Mouse (Mus musculus) CH12.LX (cell line): ENCODE measurements at regions not wholly inside any gene's neighbourhood (a gene's known extent, or its start where the extent isn't known, plus 50 kb on each side); places are given as distances from the start of the nearest gene placed in this dataset.

Experiments
- DNase-seq: peaks from one replicate; pipeline ENCODE4 v3.0.0-alpha.2; 2013; ENCODE audit errors: extremely low read depth
- H3K27ac ChIP-seq: 2 replicates; pipeline ENCODE4 v1.5.1; 2012; ENCODE audit warnings: low read depth, mild to moderate bottlenecking, control low read depth, moderate library complexity; ENCODE audit not compliant: insufficient read depth
- H3K27me3 ChIP-seq: replicated peaks from 2 replicates; pipeline ENCODE3; 2012; ENCODE audit warnings: inconsistent platforms
- H3K36me3 ChIP-seq, 2 experiments: replicated peaks in 1 of 2; 2 replicates each; pipeline versions ENCODE3 to v1.6.1; 2012; ENCODE audit warnings: inconsistent platforms in 1 of 2, low read length in 1 of 2, mild to moderate bottlenecking in 1 of 2, mixed read lengths in 1 of 2, moderate library complexity in 1 of 2; ENCODE audit not compliant: control insufficient read depth in 1 of 2, insufficient read depth in 1 of 2
- H3K4me1 ChIP-seq, 2 experiments: 2 replicates each; pipeline ENCODE4 v1.6.1; 2012; ENCODE audit warnings: inconsistent platforms in 1 of 2, moderate library complexity in 1 of 2; ENCODE audit not compliant: insufficient read depth in 2 of 2, control insufficient read depth in 1 of 2
- H3K4me2 ChIP-seq: 2 replicates; pipeline ENCODE4 v1.6.1; 2012; ENCODE audit warnings: low read depth, mild to moderate bottlenecking, control low read depth; ENCODE audit not compliant: poor library complexity, insufficient read depth, severe bottlenecking
- H3K4me3 ChIP-seq, 3 experiments: fragments of 150-350 bp in 1 of 3; sonication (generic) in 1 of 3; replicated peaks in 1 of 3; 2 replicates each; pipeline versions ENCODE3 to v1.5.1; 2011 to 2012; ENCODE audit warnings: low read depth in 2 of 3, low read length in 2 of 3, mild to moderate bottlenecking in 2 of 3, moderate library complexity in 2 of 3, control low read depth in 1 of 3, improper control_type of control experiment in 1 of 3, inconsistent platforms in 1 of 3, mixed read lengths in 1 of 3; ENCODE audit not compliant: poor library complexity in 1 of 3
- H3K79me2 ChIP-seq: replicated peaks from 2 replicates; pipeline ENCODE4 v1.6.1; 2012; ENCODE audit warnings: mild to moderate bottlenecking, moderate library complexity; ENCODE audit not compliant: control insufficient read depth, poor library complexity, insufficient read depth, severe bottlenecking; ENCODE audit errors: extremely low read depth
- H3K9ac ChIP-seq: 2 replicates; pipeline ENCODE4 v1.6.1; 2012; ENCODE audit warnings: low read depth, mild to moderate bottlenecking, control low read depth, moderate library complexity; ENCODE audit not compliant: insufficient read depth
- H3K9me3 ChIP-seq: replicated peaks from 2 replicates; pipeline ENCODE3; 2012; ENCODE audit warnings: low read length, inconsistent platforms, mixed read lengths
- BHLHE40 ChIP-seq: IDR thresholded peaks from 2 replicates; pipeline ENCODE4 v1.6.1; 2011; ENCODE audit warnings: mild to moderate bottlenecking, low read depth, low read length, improper control_type of control experiment
- CHD1 ChIP-seq: IDR thresholded peaks from 2 replicates; pipeline ENCODE4 v1.6.1; 2012; ENCODE audit warnings: low read depth, low read length, improper control_type of control experiment, inconsistent platforms
- CHD2 ChIP-seq: IDR thresholded peaks from 2 replicates; pipeline ENCODE4 v1.6.1; 2011; ENCODE audit warnings: low read length, improper control_type of control experiment
- CTCF ChIP-seq, 2 experiments: IDR thresholded peaks in 1 of 2; conservative IDR thresholded peaks in 1 of 2; 2 replicates each; pipeline ENCODE4 v1.5.1; 2011 to 2012; ENCODE audit warnings: low read depth in 2 of 2, low read length in 2 of 2, improper control_type of control experiment in 1 of 2, inconsistent platforms in 1 of 2, mild to moderate bottlenecking in 1 of 2, moderate library complexity in 1 of 2
- E2F4 ChIP-seq: IDR thresholded peaks from 2 replicates; pipeline ENCODE4 v1.6.1; 2011; ENCODE audit warnings: low read depth, low read length, improper control_type of control experiment; ENCODE audit not compliant: insufficient replicate concordance
- EP300 ChIP-seq: IDR thresholded peaks from 2 replicates; pipeline ENCODE4 v1.6.1; 2011; ENCODE audit warnings: low read length, improper control_type of control experiment
- ETS1 ChIP-seq: conservative IDR thresholded peaks from 2 replicates; pipeline ENCODE4 v1.6.1; 2012; ENCODE audit warnings: low read depth, mild to moderate bottlenecking, inconsistent platforms, low read length, improper control_type of control experiment, moderate library complexity
- GABPA ChIP-seq: IDR thresholded peaks from 2 replicates; pipeline ENCODE4 v1.6.1; 2012; ENCODE audit warnings: low read depth, low read length, improper control_type of control experiment, inconsistent platforms; ENCODE audit not compliant: insufficient replicate concordance
- HCFC1 ChIP-seq: IDR thresholded peaks from 2 replicates; pipeline ENCODE4 v1.6.1; 2012; ENCODE audit warnings: low read depth, mild to moderate bottlenecking, inconsistent platforms, low read length, improper control_type of control experiment
- IRF4 ChIP-seq: IDR thresholded peaks from 2 replicates; pipeline ENCODE4 v1.6.1; 2014; ENCODE audit warnings: low read depth, mild to moderate bottlenecking, inconsistent platforms, low read length, improper control_type of control experiment
- JUN ChIP-seq: IDR thresholded peaks from 2 replicates; pipeline ENCODE4 v1.6.1; 2011; ENCODE audit warnings: low read depth, mild to moderate bottlenecking, low read length, improper control_type of control experiment, moderate library complexity; ENCODE audit not compliant: insufficient read depth
- MAFK ChIP-seq: IDR thresholded peaks from 2 replicates; pipeline ENCODE4 v1.6.1; 2011; ENCODE audit warnings: low read length, improper control_type of control experiment; ENCODE audit not compliant: insufficient replicate concordance
- MAX ChIP-seq: IDR thresholded peaks from 2 replicates; pipeline ENCODE4 v1.6.1; 2011; ENCODE audit warnings: low read length, improper control_type of control experiment
- MAZ ChIP-seq: IDR thresholded peaks from 2 replicates; pipeline ENCODE4 v1.6.1; 2012; ENCODE audit warnings: low read depth, mild to moderate bottlenecking, inconsistent platforms, low read length, improper control_type of control experiment, moderate library complexity
- MEF2A ChIP-seq: IDR thresholded peaks from 2 replicates; pipeline ENCODE4 v1.6.1; 2014; ENCODE audit warnings: low read depth, mild to moderate bottlenecking, inconsistent platforms, low read length, improper control_type of control experiment, borderline replicate concordance
- MXI1 ChIP-seq: IDR thresholded peaks from 2 replicates; pipeline ENCODE4 v1.6.1; 2011; ENCODE audit warnings: mild to moderate bottlenecking, low read depth, low read length, improper control_type of control experiment
- MYC ChIP-seq: IDR thresholded peaks from 2 replicates; pipeline ENCODE4 v1.6.1; 2011; ENCODE audit warnings: low read depth, mild to moderate bottlenecking, improper control_type of control experiment, low read length
- NRF1 ChIP-seq: IDR thresholded peaks from 2 replicates; pipeline ENCODE4 v1.6.1; 2014; ENCODE audit warnings: low read depth, mild to moderate bottlenecking, inconsistent platforms, low read length, improper control_type of control experiment, moderate library complexity
- POLR2AphosphoS2 ChIP-seq: IDR thresholded peaks from 2 replicates; pipeline ENCODE4 v1.6.1; 2011; ENCODE audit warnings: low read depth, low read length, improper control_type of control experiment
- RAD21 ChIP-seq: IDR thresholded peaks from 2 replicates; pipeline ENCODE4 v1.6.1; 2011; ENCODE audit warnings: low read depth, mild to moderate bottlenecking, low read length, improper control_type of control experiment, moderate library complexity
- RCOR1 ChIP-seq: conservative IDR thresholded peaks from 2 replicates; pipeline ENCODE4 v1.6.1; 2012; ENCODE audit warnings: low read depth, mild to moderate bottlenecking, inconsistent platforms, low read length, improper control_type of control experiment
- SIN3A ChIP-seq: IDR thresholded peaks from 2 replicates; pipeline ENCODE4 v1.6.1; 2012; ENCODE audit warnings: low read length, improper control_type of control experiment, inconsistent platforms
- SMC3 ChIP-seq: IDR thresholded peaks from 2 replicates; pipeline ENCODE4 v1.6.1; 2011; ENCODE audit warnings: low read depth, low read length, improper control_type of control experiment
- TBP ChIP-seq: conservative IDR thresholded peaks from 2 replicates; pipeline ENCODE4 v1.6.1; 2011; ENCODE audit warnings: low read depth, low read length, improper control_type of control experiment
- TCF12 ChIP-seq: IDR thresholded peaks from 2 replicates; pipeline ENCODE4 v1.6.1; 2014; ENCODE audit warnings: low read depth, mild to moderate bottlenecking, inconsistent platforms, low read length, improper control_type of control experiment
- USF1 ChIP-seq: IDR thresholded peaks from 2 replicates; pipeline ENCODE4 v1.6.1; 2014; ENCODE audit warnings: low read depth, mild to moderate bottlenecking, inconsistent platforms, low read length, improper control_type of control experiment
- USF2 ChIP-seq: conservative IDR thresholded peaks from 2 replicates; pipeline ENCODE4 v1.6.1; 2011; ENCODE audit warnings: low read depth, low read length, improper control_type of control experiment
- ZC3H11A ChIP-seq: IDR thresholded peaks from 2 replicates; pipeline ENCODE4 v1.6.1; 2012; ENCODE audit warnings: low read depth, mild to moderate bottlenecking, inconsistent platforms, low read length, improper control_type of control experiment
- dilution Hi-C: fragments of 300-500 bp; cut with MboI; formaldehyde crosslinking; loops from 2 replicates; pipeline ENCODE4 v1.14.3; 2020; ENCODE audit warnings: low sequenced_read_pairs; ENCODE audit not compliant: extremely low pct_unique_long_range_greater_than_20kb, extremely low pct_ligation_motif_present
- in situ Hi-C: fragments of 300-500 bp; cut with MboI; formaldehyde crosslinking; loops from 3 replicates; pipeline ENCODE4 v1.14.3; 2019; ENCODE audit warnings: low sequenced_read_pairs, low pct_ligation_motif_present, low pct_unique_long_range_greater_than_20kb, mixed read lengths

GRCm38 (mm10) chr3:143674855-143675254, 530.2 kb downstream of the Lmo4 start (continued):
- no peak for TF ChIP-seq RCOR1
- TF ChIP-seq ETS1, result peak; percentile 43
- TF ChIP-seq MAFK, result no peak
- peak; percentile 5; the same call in 1 of the 2 replicates for TF ChIP-seq CHD2
- TF ChIP-seq GABPA, result no peak
- TF ChIP-seq EP300, result peak; percentile 62
- TF ChIP-seq MEF2A, result peak; percentile 75
- TF ChIP-seq E2F4, result no peak
- no peak for TF ChIP-seq CHD1
- TF ChIP-seq USF2, result no peak
- no peak for TF ChIP-seq CTCF (conservative IDR thresholded peaks at IDR 0.05 in 1 of 2, IDR thresholded peaks at IDR 0.05 in 1 of 2; ENCODE audit: low read depth in 2 of 2, low read length in 2 of 2)
- no peak for TF ChIP-seq USF1
- no peak for TF ChIP-seq ZC3H11A
- TF ChIP-seq, all 38 proteins: peak for 10

GRCm38 (mm10) chr3:143674446-143674845, 530.6 kb downstream of the Lmo4 start:
- peaks cover 17 to 25% of the 10 kb centered on the region in 2 experiments for H3K4me1 ChIP-seq
- no peaks in the 10 kb centered on the region for H3K36me3 ChIP-seq
- dilution Hi-C loops (no loop called here), in situ Hi-C loops (no loop called here)
- no peaks in the 10 kb centered on the region for H3K9me3 ChIP-seq
- peak overlapping the region; percentile 59 for H3K4me2 ChIP-seq
- DNase-seq, result peak; percentile 85
- H3K9ac ChIP-seq, result no peak overlapping the region
- no peak overlapping the region for H3K4me3 ChIP-seq
- H3K79me2 ChIP-seq, result no peaks in the 10 kb centered on the region
- TF ChIP-seq ETS1 (peak; percentile 64), JUN (peak; percentile 66), EP300 (peak; percentile 58; the same call in 1 of the 2 replicates), TBP (0 out of 2 replicates have a peak, but pooled peaks have one; percentile 33), MAFK (0 out of 2 replicates have a peak, but pooled peaks have one; percentile 5), RCOR1 (0 out of 2 replicates have a peak, but pooled peaks have one; percentile 70), SMC3 (no peak), CHD2 (peak; percentile 25; the same call in 1 of the 2 replicates), MEF2A (peak; percentile 88; the same call in 1 of the 2 replicates), BHLHE40 (peak; percentile 52; the same call in 1 of the 2 replicates), IRF4 (peak; percentile 93), USF1 (peak; percentile 68), CHD1 (no peak), SIN3A (no peak; the same call in 1 of the 2 replicates), MAX (peak; percentile 92), MAZ (no peak), TCF12 (peak; percentile 25; the same call in 1 of the 2 replicates), USF2 (peak; percentile 57), HCFC1 (peak; percentile 38; the same call in 1 of the 2 replicates), RAD21 (no peak; the same call in 1 of the 2 replicates), MYC (peak; percentile 82), E2F4 (no peak), NRF1 (peak; percentile 23; the same call in 1 of the 2 replicates), POLR2AphosphoS2 (no peak), MXI1 (peak; percentile 48; the same call in 1 of the 2 replicates), GABPA (0 out of 2 replicates have a peak, but pooled peaks have one; percentile 5)
- peaks cover 2% of the 10 kb centered on the region for H3K27me3 ChIP-seq
- H3K27ac ChIP-seq, result no peak overlapping the region
